Mouse (Mus musculus) midbrain, embryonic 16.5 days (tissue): Measurements from ENCODE around the gene Actr1a. TPM values are rescaled to one million over a fixed set of nuclear protein-coding genes. Genes with fewer than 3 reads are reported as not detected.
A peak's percentile ranks its signal among the peaks of the same experiment; 100 is the strongest.

Source experiments
- ATAC-seq: fragments of 200-750 bp; cut with Nextera tagmentation; 2 replicates; pipeline ENCODE4 v1.8.0; 2017; ENCODE audit warnings: moderate TSS enrichment
- H3K27ac ChIP-seq: fragments of 300-500 bp; sonication (generic); 2 replicates; pipeline ENCODE4 v1.5.1; 2014; ENCODE audit warnings: mild to moderate bottlenecking, low read length, mixed read lengths
- H3K27me3 ChIP-seq: fragments of 300-500 bp; sonication (generic); 2 replicates; pipeline ENCODE4 v1.6.1; 2014; ENCODE audit warnings: low read depth, low read length, mixed read lengths; ENCODE audit not compliant: control insufficient read depth, insufficient read depth
- H3K36me3 ChIP-seq: fragments of 300-500 bp; sonication (generic); 2 replicates; pipeline ENCODE4 v1.6.1; 2014; ENCODE audit warnings: mild to moderate bottlenecking, low read length, moderate library complexity, mixed read lengths; ENCODE audit not compliant: control insufficient read depth, insufficient read depth
- H3K4me1 ChIP-seq: fragments of 300-500 bp; sonication (generic); 2 replicates; pipeline ENCODE4 v1.6.1; 2014; ENCODE audit warnings: mild to moderate bottlenecking, low read length, mixed read lengths; ENCODE audit not compliant: control insufficient read depth, insufficient read depth
- H3K4me2 ChIP-seq: fragments of 300-500 bp; sonication (generic); 2 replicates; pipeline ENCODE4 v1.6.1; 2014; ENCODE audit warnings: mild to moderate bottlenecking, low read length, mixed read lengths
- H3K4me3 ChIP-seq: fragments of 300-500 bp; sonication (generic); 2 replicates; pipeline ENCODE4 v1.5.1; 2014; ENCODE audit warnings: low read depth, mild to moderate bottlenecking, low read length, moderate library complexity, mixed read lengths
- H3K9ac ChIP-seq: fragments of 300-500 bp; sonication (generic); 2 replicates; pipeline ENCODE4 v1.6.1; 2014; ENCODE audit warnings: low read depth, low read length, mixed read lengths
- H3K9me3 ChIP-seq: fragments of 300-500 bp; sonication (generic); replicated peaks from 2 replicates; pipeline ENCODE4 v1.6.1; 2014; ENCODE audit warnings: mild to moderate bottlenecking, low read length, mixed read lengths; ENCODE audit not compliant: control insufficient read depth, poor library complexity, severe bottlenecking
- WGBS: fragments of 180-500 bp; shearing (Covaris S2); extraction: QIAGEN DNeasy Blood & Tissue Kit; methylation state at CpG from one replicate; pipeline ENCODE4 v1.1.7; 2014; 5-methylcytosine and 5-hydroxymethylcytosine counted together
- microRNA counts: library from miRNA; unstranded; fragments of <30 nt; microRNA quantifications from one replicate; lab custom pipeline; 2016
- microRNA-seq: library from miRNA; unstranded; fragments of <30 nt; microRNA quantifications from one replicate; pipeline ENCODE4, GENCODE M21; 2017
- polyA plus RNA-seq: library from polyadenylated mRNA; unstranded; fragments of >200 nt; fragmentation: Nextera tagmentation; extraction: Ambion mirVana; gene quantifications from 2 replicates; pipeline ENCODE4 v1.2.1, GENCODE M21; 2015

Actr1a gene
- polyA plus RNA-seq, 1 experiment from 2014 or later: 383 TPM

DNA sequence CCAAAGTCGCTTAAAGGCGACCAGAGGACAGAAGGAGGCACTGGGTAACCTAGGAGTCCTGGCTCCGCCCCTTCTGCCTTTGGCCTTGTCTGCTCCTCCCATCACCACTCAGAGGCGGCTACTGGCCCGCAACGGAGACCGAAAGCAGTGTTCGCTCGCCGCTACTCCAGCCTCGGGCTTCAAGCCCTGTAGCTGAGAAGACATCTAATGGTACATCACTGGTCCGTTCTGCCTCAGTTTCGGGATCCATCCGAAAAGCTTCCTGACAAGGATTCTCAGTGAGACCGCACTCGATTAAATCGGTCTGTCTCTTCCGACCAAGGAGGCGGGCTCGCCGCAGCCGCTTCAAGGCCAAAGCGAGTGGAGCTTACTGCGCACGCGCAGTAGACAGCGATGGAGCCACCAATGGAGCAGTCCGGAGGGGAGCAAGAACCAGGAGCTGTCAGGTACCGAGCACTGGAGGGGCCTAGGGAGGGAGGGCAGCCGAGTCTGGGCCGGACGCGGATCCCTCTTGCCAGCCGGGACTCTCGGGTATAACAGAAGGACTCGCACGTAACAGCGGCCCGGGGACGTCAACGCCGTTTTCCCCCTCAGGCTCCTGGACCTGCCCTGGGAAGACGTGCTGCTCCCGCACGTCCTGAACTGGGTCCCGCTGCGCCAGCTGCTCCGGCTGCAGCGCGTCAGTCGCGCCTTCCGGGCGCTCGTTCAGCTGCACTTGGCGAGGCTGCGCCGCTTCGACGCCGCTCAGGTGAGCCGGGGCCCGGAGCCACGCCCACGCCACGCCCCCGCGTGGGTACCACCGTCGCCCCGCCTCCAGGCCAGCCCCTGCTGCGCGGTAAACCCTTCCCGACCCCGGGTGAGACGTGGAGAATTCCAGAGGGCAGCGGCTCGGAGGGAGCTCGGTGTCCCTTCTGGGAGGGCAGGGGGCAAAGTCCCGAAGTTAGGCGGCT, 67.2 kb downstream of the Actr1a start, which contains the start of gene Fbxl15:
TSS of gene Fbxl15 (plus strand) at position 104 of the 950 bp plus-strand sequence.
- no peaks in the 10 kb centered on the region for H3K9me3 ChIP-seq
- H3K4me3 ChIP-seq: peak within 1 kb of the TSS; percentile 75
- peak; percentile 81 for ATAC-seq
- H3K4me2 ChIP-seq: peak within 1 kb of the TSS; percentile 98
- peak within 1 kb of the TSS; percentile 98 for H3K27ac ChIP-seq
- under 1% methylated on average over 76 of the region's 81 CpGs for WGBS
- H3K4me1 ChIP-seq: peaks cover 41% of the 10 kb centered on the region
- H3K27me3 ChIP-seq: no peaks in the 10 kb centered on the region
- H3K36me3 ChIP-seq: peaks cover 15% of the 10 kb centered on the region
- peak within 1 kb of the TSS; percentile 85 for H3K9ac ChIP-seq

DNA sequence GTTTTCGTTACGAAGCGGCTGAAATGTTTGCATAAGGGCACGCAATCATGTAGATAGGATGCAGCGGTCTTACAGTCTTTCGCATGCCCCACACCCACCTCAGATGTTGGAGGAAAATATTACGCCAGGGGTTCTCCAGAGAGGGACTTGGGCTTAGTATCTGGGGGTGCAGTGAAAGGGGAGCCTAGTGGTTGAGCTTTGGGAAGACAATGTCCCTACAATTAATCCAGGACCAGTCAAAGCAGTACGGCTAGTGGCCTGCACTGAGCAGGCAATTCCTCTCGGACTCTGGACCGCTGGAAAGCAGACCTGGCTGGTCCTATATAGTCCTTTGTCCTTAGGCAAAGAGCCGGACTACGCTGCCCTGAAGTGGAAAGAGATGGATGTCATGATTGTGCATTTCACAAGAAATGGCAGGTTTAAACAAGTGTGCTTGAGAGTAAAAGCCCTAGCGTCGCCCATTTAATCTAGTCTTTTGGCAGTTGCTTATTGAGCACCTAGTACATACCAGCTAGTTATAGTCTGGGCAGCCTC, 68.0 kb downstream of the Actr1a start:
- Histone ChIP-seq H3K9ac (peak overlapping the region; percentile 85), H3K4me2 (peak overlapping the region; percentile 98), H3K36me3 (peaks cover 15% of the 10 kb centered on the region), H3K27ac (peak overlapping the region; percentile 98), H3K4me1 (peaks cover 49% of the 10 kb centered on the region), H3K27me3 (no peaks in the 10 kb centered on the region), H3K4me3 (peak overlapping the region; percentile 75), H3K9me3 (no peaks in the 10 kb centered on the region)
- WGBS: 26% methylated on average over 14 of the region's 14 CpGs
- peak; percentile 0; the same call in 1 of the 2 replicates for ATAC-seq

MicroRNA genes within 50 kb of the gene (microRNA counts, 519-probe panel; counts per million panel counts)
- microRNA mmu-miR-146b (lab: Ali Mortazavi, UCI): 1,966 counts per million, percentile 46 among the panel's probes with 10 or more counts

Small RNAs within 50 kb of the gene (microRNA-seq; reads per million reads assigned to microRNA genes)
- gene Mir146b: 2.8 reads per million, percentile 12 among the genes with 10 or more reads in this experiment

Other genes with a start within 250 kb of the Actr1a start
- 1.6 and 2.0 TPM in 2 replicates for gene Pitx3, start 247.4 kb downstream of the Actr1a start, polyA plus RNA-seq
- 62.8 and 66.9 TPM in 2 replicates for gene Gbf1, start 243.2 kb downstream of the Actr1a start, polyA plus RNA-seq
- gene Nfkb2, start 91.4 kb downstream of the Actr1a start, polyA plus RNA-seq: 1.3 and 1.5 TPM in 2 replicates
- 129 and 146 TPM in 2 replicates for gene Psd, start 68.6 kb downstream of the Actr1a start, polyA plus RNA-seq
- gene Fbxl15, start 67.6 kb downstream of the Actr1a start, polyA plus RNA-seq: 49.5 and 51.3 TPM in 2 replicates
- gene Cuedc2, start 57.0 kb downstream of the Actr1a start, polyA plus RNA-seq: 313 and 332 TPM in 2 replicates
- gene Mfsd13a, start 54.6 kb downstream of the Actr1a start, polyA plus RNA-seq: 10.7 and 11.8 TPM in 2 replicates
- gene 2310034G01Rik, start 45.4 kb downstream of the Actr1a start, polyA plus RNA-seq: 1.4 and 2.7 TPM in 2 replicates
- 19.0 and 22.5 TPM in 2 replicates for gene Sufu, start 1.1 kb upstream of the Actr1a start, polyA plus RNA-seq
- gene Trim8, start 106.0 kb upstream of the Actr1a start, polyA plus RNA-seq: 25.9 and 26.8 TPM in 2 replicates
- 213 and 226 TPM in 2 replicates for gene Arl3, start 177.4 kb upstream of the Actr1a start, polyA plus RNA-seq
- gene Sfxn2, start 177.6 kb upstream of the Actr1a start, polyA plus RNA-seq: 9.7 and 12.8 TPM in 2 replicates
- 34.0 and 34.8 TPM in 2 replicates for gene Wbp1l, start 203.3 kb upstream of the Actr1a start, polyA plus RNA-seq